Mouse (Mus musculus) embryonic facial prominence, embryonic 10.5 days (tissue): ENCODE results near the gene Selenoh. TPM values are rescaled to one million over a fixed set of nuclear protein-coding genes. Genes with fewer than 3 reads are reported as not detected.

Source experiments
- DNase-seq: peaks from one replicate; pipeline ENCODE4 v3.0.0-alpha.2; 2017; ENCODE audit warnings: low spot score
- H3K27ac ChIP-seq: fragments of 300-500 bp; sonication (generic); replicated peaks from 2 replicates; pipeline ENCODE4 v1.5.1; 2016; ENCODE audit warnings: mild to moderate bottlenecking
- H3K27me3 ChIP-seq: fragments of 300-500 bp; sonication (generic); replicated peaks from 2 replicates; pipeline ENCODE4 v1.6.1; 2016; ENCODE audit warnings: low read depth, mild to moderate bottlenecking; ENCODE audit not compliant: poor library complexity, severe bottlenecking
- H3K36me3 ChIP-seq: fragments of 300-500 bp; sonication (generic); replicated peaks from 2 replicates; pipeline ENCODE4 v1.6.1; 2016; ENCODE audit warnings: mild to moderate bottlenecking, moderate library complexity
- H3K4me1 ChIP-seq: fragments of 300-500 bp; sonication (generic); 2 replicates; pipeline ENCODE4 v1.6.1; 2016
- H3K4me3 ChIP-seq: fragments of 300-500 bp; sonication (generic); 2 replicates; pipeline ENCODE4 v1.5.1; 2016; ENCODE audit warnings: mild to moderate bottlenecking, moderate library complexity
- H3K9me3 ChIP-seq: fragments of 300-500 bp; sonication (generic); 2 replicates; pipeline ENCODE4 v1.6.1; 2016; ENCODE audit warnings: mild to moderate bottlenecking
- WGBS: fragments of 180-500 bp; shearing (Covaris S2); methylation state at CpG from one replicate; pipeline ENCODE4 v1.1.7; 2016; 5-methylcytosine and 5-hydroxymethylcytosine counted together
- polyA plus RNA-seq: library from polyadenylated mRNA; unstranded; fragments of >200 nt; fragmentation: Nextera tagmentation; extraction: Ambion mirVana; gene quantifications from 2 replicates; pipeline ENCODE4 v1.2.1, GENCODE M21; 2016

Gene Selenoh
- polyA plus RNA-seq, 1 experiment from 2014 or later = 505 TPM

DNA sequence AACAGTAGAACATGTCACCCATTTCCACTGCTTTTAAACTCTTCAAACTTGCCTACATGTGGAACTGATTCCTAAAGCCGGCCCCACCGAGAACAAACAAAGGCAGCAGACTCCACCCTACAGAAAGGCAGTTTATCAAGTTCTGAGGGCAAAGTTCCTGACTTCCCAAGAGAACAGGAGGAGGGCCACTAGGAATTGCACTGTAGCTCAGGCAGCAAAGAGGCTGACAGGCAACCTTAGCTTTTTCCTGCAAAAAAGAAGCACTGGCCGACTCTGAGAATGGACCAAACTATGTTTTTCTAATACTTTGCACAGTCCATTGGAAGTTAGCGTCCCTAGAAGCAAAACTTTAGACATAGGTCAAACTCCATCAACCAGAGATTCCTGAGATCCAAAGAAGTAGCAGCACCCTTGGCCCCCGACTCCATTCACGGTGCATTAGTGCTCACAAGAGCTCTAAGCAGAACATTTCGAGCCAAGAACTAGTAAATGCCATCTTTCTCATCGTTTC, 34.3 kb downstream of the Selenoh start:
- Histone ChIP-seq H3K27me3 (no peaks in the 10 kb centered on the region), H3K4me1 (peaks cover 68% of the 10 kb centered on the region), H3K9me3 (no peaks in the 10 kb centered on the region), H3K4me3 (peak overlapping the region; percentile 39), H3K36me3 (no peaks in the 10 kb centered on the region), H3K27ac (peak overlapping the region; percentile 82)
- DNase-seq = peak; percentile 33
- WGBS = 21% methylated on average over 8 of the region's 8 CpGs

DNA sequence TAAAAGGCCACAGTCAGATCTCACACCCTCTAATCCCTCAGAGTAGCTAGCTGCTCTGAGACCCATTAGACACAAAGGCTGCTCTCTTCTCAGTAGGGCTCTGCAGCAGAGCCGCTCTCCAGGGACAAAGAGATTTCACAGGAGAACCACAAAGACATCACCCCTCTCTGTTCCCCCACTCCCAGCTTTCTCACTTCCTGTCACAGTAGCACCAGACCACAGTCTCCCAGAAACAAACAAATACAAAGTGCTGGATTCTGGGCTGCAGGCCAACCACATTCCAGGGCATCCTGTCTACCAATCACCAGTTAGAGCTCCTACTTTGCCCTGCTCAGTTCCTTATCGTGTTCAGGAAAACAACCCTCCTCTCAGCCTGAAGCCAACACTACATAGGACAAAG, 35.0 kb downstream of the Selenoh start:
- DNase-seq = peak; percentile 73
- peaks cover 68% of the 10 kb centered on the region for H3K4me1 ChIP-seq

DNA sequence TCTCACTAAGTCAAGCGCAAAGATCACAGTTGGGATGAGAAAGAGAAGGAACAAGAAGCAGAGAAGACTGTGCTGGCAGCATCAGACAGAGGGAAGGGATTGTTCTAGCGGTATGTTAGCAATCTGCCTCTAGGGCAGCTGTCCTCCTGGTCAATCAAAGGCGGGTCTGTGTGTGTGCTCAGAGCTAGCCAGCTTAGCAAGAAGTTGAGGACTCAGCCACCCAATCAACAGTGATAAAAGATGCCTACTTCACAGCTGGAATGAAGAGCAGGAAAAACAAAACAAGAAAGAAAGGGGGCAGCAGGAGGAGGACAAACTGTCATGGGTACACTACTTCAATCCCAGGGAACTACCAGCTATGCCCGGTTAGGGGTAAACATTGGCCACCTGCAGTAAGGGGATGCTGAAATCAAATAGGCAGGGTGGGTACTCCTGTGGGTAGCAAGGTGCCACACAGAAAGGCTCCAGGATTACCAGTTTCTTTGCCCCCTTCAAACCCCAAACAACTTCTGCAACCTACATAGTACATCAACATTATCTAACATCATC, 35.6 kb downstream of the Selenoh start:
- peak overlapping the region; percentile 39; the same call in 1 of the 2 replicates for H3K4me3 ChIP-seq

More for the DNA sequence above, 35.0 kb downstream of the Selenoh start:
- Histone ChIP-seq H3K27ac (peak overlapping the region; percentile 82), H3K36me3 (0 out of 2 replicates have a peak, but pooled peaks cover under 1% of the 10 kb centered on the region), H3K4me3 (peak overlapping the region; percentile 39), H3K9me3 (no peaks in the 10 kb centered on the region), H3K27me3 (no peaks in the 10 kb centered on the region)
- WGBS = 3% methylated on average over 2 of the region's 2 CpGs

DNA sequence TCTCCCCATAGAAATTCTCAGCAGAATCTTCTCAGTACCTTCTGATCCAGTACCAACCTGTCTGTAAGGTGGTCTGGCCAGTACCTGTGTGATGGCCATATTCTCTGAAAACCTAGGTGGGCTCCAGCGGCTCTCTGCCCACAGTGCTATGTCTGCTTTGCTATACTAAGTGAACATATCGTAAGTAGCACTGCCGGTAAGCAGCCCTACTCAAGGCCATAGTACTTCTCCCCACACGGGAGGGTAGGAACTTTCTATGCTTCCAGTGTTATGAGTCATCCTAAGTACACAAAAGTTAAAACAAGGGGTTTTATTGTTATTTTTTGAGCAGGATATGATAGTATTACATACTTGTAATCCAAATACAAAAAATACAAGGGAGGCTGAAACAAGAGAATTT, 36.6 kb downstream of the Selenoh start:
- H3K4me3 ChIP-seq = no peak overlapping the region
- DNase-seq = no peak
- 78% methylated on average over 4 of the region's 4 CpGs for WGBS
- peak overlapping the region; percentile 82 for H3K27ac ChIP-seq
- H3K27me3 ChIP-seq = no peaks in the 10 kb centered on the region
- peaks cover 66% of the 10 kb centered on the region for H3K4me1 ChIP-seq
- H3K36me3 ChIP-seq = 0 out of 2 replicates have a peak, but pooled peaks cover 7% of the 10 kb centered on the region
- no peaks in the 10 kb centered on the region for H3K9me3 ChIP-seq

More for the DNA sequence above, 35.6 kb downstream of the Selenoh start:
- no peaks in the 10 kb centered on the region for H3K27me3 ChIP-seq
- peaks cover 68% of the 10 kb centered on the region for H3K4me1 ChIP-seq
- H3K27ac ChIP-seq = peak overlapping the region; percentile 82
- DNase-seq = peak; percentile 40
- 0 out of 2 replicates have a peak, but pooled peaks cover 2% of the 10 kb centered on the region for H3K36me3 ChIP-seq
- H3K9me3 ChIP-seq = no peaks in the 10 kb centered on the region
- WGBS = 11% methylated on average over 4 of the region's 4 CpGs

DNA sequence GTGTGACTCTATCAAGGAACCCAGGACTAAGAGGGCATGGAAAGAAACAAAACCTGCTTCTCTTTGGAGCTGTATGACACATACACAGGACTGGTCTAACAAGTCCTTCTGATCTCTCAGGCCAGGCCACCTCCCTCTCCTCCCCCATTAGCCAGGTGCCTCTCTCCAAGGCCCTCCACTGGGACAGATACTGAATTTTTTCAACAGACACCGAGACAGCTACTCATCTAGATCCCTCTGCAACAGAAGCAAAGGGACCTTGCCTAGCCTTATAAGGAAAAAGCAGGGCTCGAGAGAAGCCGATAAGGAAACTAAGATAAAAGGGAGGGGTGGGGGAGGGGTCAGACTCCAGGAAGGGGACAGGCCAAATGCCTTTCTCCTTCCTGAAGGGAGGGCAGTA, 37.6 kb downstream of the Selenoh start:
- Histone ChIP-seq H3K27ac (peak overlapping the region; percentile 67), H3K4me3 (peak overlapping the region; percentile 21; the same call in 1 of the 2 replicates), H3K9me3 (no peaks in the 10 kb centered on the region), H3K36me3 (0 out of 2 replicates have a peak, but pooled peaks cover 12% of the 10 kb centered on the region), H3K4me1 (peaks cover 56% of the 10 kb centered on the region), H3K27me3 (no peaks in the 10 kb centered on the region)
- DNase-seq = peak; percentile 31
- WGBS = 4% methylated on average over 3 of the region's 3 CpGs

DNA sequence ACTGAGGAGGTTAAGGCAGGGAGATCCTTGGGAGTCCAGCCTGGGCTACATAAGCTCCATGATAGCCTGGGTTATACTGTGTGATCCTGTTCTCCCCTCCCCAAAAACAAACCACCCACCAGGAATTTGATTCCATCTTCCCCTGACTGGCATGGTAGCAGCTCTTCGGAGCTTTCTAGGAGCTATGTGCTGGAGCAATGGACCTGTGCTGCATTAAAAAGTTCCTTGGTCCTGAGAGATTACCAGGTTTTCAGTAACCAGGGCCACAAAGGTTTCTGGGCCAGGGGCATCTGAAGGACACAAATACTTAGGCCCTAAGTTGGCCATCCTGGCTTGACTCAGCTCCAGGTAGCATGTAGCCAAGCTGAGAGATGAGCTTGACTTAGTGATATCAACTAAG, 38.6 kb downstream of the Selenoh start:
- Histone ChIP-seq H3K4me3 (no peak overlapping the region), H3K27ac (no peak overlapping the region; the same call in 1 of the 2 replicates), H3K36me3 (0 out of 2 replicates have a peak, but pooled peaks cover 12% of the 10 kb centered on the region), H3K27me3 (no peaks in the 10 kb centered on the region), H3K9me3 (no peaks in the 10 kb centered on the region), H3K4me1 (peaks cover 51% of the 10 kb centered on the region)
- no peak for DNase-seq
- 90% methylated on average over 1 of the region's 1 CpGs for WGBS

DNA sequence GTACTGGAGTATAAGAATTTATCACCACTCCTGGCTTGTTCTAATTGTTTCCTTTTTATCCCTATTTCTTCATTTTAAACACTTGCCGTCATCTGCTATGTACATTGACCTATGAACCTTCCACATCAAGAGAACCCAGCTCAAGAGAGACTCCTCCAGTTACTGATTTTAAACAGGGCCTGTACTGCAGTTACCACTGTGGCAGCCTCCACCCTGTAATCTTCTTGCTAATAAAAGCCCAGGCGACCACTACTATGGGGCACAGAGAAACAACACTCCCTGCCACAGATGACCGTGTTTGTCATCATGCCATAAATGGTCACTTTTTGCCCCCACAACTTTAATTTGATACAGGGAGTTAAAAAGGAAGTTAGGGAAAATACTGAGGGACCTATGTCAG, 43.5 kb downstream of the Selenoh start:
- no peaks in the 10 kb centered on the region for H3K9me3 ChIP-seq
- DNase-seq = no peak
- H3K36me3 ChIP-seq = peaks cover 39% of the 10 kb centered on the region
- 68% methylated on average over 3 of the region's 3 CpGs for WGBS
- peaks cover 11% of the 10 kb centered on the region for H3K4me1 ChIP-seq
- H3K4me3 ChIP-seq = no peak overlapping the region
- no peaks in the 10 kb centered on the region for H3K27me3 ChIP-seq
- H3K27ac ChIP-seq = no peak overlapping the region

DNA sequence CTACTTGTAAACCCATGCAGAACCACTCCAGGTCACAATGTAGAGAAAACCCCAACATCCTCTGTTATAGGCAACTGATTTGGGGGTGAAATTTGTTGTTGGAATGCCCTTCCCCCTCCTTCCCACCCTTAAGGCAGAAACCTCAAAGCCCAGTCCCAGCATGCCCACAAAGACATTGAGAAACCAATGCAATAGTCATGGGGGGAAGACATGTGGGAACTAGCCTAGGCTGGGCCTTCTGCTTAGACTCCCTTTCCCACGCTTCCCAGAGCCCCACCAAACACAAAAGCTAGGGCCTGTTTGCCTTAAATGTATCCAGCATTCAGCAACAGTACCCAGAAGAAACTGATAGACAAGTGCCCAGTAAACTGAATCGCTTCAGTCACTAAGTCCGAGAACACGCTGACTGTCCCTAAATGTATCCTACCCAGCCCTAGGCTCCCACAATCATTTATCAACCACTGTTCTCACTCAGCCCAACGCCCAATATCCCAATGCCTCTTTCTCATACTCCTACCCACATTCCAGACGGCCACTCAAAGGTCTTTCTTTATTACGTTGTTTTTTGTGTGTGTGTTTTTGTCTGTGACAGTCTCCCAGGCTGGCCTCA, 44.1 kb downstream of the Selenoh start:
- no peak for DNase-seq
- 84% methylated on average over 7 of the region's 7 CpGs for WGBS
- Histone ChIP-seq H3K9me3 (no peaks in the 10 kb centered on the region), H3K27ac (no peak overlapping the region), H3K36me3 (peaks cover 44% of the 10 kb centered on the region), H3K4me1 (peaks cover 11% of the 10 kb centered on the region), H3K27me3 (no peaks in the 10 kb centered on the region), H3K4me3 (no peak overlapping the region)

DNA sequence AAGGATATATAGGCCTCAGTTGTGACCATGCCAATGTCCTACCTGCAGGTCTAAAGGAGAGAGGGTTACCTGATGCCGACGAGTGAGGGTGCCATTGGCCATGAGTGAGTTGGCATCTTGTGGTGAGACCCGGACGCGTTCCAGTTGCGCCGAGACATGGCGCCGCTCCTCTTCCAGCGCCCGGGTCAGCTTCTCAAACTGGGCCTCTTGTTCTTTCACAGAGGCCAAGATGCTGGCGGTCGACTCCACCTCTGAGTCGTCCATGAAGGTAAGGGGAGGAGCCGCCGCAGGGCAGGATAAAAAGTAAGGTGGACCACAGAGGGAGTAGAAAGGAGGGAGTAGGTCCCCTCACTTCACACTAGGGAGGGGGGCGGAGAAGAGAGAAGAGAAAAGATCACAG, 46.4 kb downstream of the Selenoh start:
- Histone ChIP-seq H3K9me3 (no peaks in the 10 kb centered on the region), H3K4me3 (no peak overlapping the region), H3K36me3 (peaks cover 61% of the 10 kb centered on the region), H3K27me3 (no peaks in the 10 kb centered on the region), H3K27ac (no peak overlapping the region), H3K4me1 (peaks cover 11% of the 10 kb centered on the region)
- 93% methylated on average over 17 of the region's 17 CpGs for WGBS
- DNase-seq = no peak

DNA sequence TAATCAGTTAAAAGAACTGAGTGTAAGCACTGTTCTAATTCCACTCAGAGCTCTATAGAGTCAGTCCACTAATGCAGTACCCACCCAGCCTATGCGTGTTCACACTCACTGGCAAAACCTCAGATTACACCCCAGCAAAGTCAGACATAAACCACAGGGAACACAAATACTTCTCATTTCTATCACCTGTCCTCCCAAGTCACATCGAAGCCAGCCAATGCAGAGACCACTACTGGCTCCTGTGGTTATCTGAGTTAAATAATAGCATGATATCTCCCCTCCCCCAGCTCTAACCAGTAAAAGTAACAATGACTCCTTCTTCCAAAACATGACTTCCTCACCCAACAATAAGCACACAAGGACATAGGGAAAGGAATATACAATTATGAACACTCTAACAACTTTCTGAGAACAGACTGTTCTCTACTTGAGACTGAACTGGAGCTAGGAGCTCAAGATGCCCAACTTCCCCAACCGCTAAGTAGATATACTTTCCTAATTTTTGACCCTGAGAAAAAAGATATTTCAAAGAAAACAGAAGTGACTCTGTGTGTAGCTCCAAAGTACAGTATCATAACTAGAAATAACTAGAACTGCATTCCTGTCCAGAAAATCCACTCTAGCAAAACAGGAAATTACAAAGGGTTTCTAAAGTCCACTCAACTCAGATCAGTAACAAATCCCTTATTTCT, 47.0 kb downstream of the Selenoh start:
- H3K9me3 ChIP-seq = no peaks in the 10 kb centered on the region
- 90% methylated on average over 3 of the region's 3 CpGs for WGBS
- no peak for DNase-seq
- no peak overlapping the region for H3K4me3 ChIP-seq
- peaks cover 11% of the 10 kb centered on the region for H3K4me1 ChIP-seq
- peaks cover 64% of the 10 kb centered on the region for H3K36me3 ChIP-seq
- no peak overlapping the region for H3K27ac ChIP-seq
- no peaks in the 10 kb centered on the region for H3K27me3 ChIP-seq

DNA sequence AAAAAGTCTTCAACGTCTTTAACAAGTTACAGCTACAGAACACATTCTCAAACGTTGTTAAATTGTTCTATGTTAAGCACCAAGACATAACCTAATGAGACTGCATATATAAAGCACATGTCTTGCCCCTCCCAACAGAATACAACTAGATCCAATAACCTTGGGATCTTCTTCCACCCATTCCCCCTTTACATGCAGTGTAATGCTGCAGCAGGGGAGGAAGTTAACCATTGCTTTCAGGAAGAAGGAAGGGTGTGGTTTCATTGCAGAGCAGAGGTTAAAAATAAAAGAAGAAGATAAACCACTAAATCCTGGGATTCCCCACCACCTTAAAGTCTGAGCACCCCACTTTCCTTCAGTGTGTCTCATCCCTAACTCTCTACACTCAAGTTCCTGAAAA, 47.9 kb downstream of the Selenoh start:
- no peak overlapping the region for H3K4me3 ChIP-seq
- WGBS = 83% methylated on average over 2 of the region's 2 CpGs
- peaks cover 70% of the 10 kb centered on the region for H3K36me3 ChIP-seq
- H3K27me3 ChIP-seq = no peaks in the 10 kb centered on the region
- no peaks in the 10 kb centered on the region for H3K9me3 ChIP-seq
- no peak overlapping the region for H3K27ac ChIP-seq
- peaks cover 11% of the 10 kb centered on the region for H3K4me1 ChIP-seq
- no peak for DNase-seq

DNA sequence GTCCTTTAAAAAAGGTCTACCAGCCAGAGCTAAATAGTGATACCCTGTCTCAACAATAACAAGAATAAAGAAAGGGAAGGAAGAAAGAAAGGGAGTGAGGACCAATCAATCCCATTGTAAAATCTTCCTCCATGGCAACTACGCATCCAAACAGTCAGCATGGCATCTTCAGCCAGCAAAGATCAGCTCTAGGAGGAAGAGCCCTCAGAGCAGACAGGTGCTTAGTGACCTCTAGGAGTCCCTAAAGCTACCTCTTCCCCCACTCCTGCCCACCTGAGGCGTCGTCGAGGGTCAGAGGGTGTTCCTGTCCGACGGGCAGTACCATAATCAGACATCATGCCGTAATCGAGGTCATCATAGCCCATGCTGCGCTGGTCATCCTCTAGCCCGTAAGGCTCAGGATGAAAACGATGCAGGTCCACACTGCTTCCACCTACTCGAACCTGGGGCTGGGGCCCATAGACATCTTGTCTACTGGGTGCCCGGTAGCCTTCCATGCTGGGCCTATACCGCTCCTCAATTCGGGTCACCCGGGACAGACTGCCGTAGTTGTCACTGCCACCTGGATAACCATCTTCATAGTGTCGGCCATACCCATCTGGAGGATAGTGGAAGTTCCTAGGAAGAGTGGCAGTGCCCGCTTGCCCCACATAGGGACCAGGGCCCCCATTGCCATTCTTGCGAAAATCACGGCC, 50.8 kb downstream of the Selenoh start:
- 95% methylated on average over 21 of the region's 21 CpGs for WGBS
- H3K27me3 ChIP-seq = no peaks in the 10 kb centered on the region
- no peak for DNase-seq
- H3K4me3 ChIP-seq = no peak overlapping the region
- H3K36me3 ChIP-seq = peaks cover 96% of the 10 kb centered on the region
- no peaks in the 10 kb centered on the region for H3K9me3 ChIP-seq
- no peak overlapping the region for H3K27ac ChIP-seq
- peaks cover 5% of the 10 kb centered on the region; the same call in 1 of the 2 replicates for H3K4me1 ChIP-seq
